Mouse (Mus musculus): ENCODE data around the gene Pdpr. TPM values are rescaled to one million over a fixed set of nuclear protein-coding genes. Genes with fewer than 3 reads are reported as not detected.

The Pdpr gene
- total RNA-seq, 2 experiments from 2014 or later = 11.4 to 18.6 TPM

Other genes starting within 250 kb of the Pdpr start
- 37.0 and 48.7 TPM in 2 replicates for gene Cog4, start 248.0 kb upstream of the Pdpr start, total RNA-seq (2014; fragmentation: Nextera tagmentation)
- 20.6 and 26.1 TPM in 2 replicates for gene Cog4, start 248.0 kb upstream of the Pdpr start, total RNA-seq (2017)
- 171 and 229 TPM in 2 replicates for gene Sf3b3, start 247.8 kb upstream of the Pdpr start, total RNA-seq (2014; fragmentation: Nextera tagmentation)
- gene Sf3b3, start 247.8 kb upstream of the Pdpr start, total RNA-seq (2017) = 212 and 223 TPM in 2 replicates
- 5.1 and 10.8 TPM in 2 replicates for gene Fuk, start 192.1 kb upstream of the Pdpr start, total RNA-seq (2014; fragmentation: Nextera tagmentation)
- gene Fuk, start 192.1 kb upstream of the Pdpr start, total RNA-seq (2017) = 2.1 and 2.9 TPM in 2 replicates
- 12.5 and 13.1 TPM in 2 replicates for gene St3gal2, start 174.7 kb upstream of the Pdpr start, total RNA-seq (2014; fragmentation: Nextera tagmentation)
- gene St3gal2, start 174.7 kb upstream of the Pdpr start, total RNA-seq (2017) = 2.0 and 17.0 TPM in 2 replicates
- gene Ddx19a, start 96.8 kb upstream of the Pdpr start, total RNA-seq (2014; fragmentation: Nextera tagmentation) = 81.6 and 89.6 TPM in 2 replicates
- gene Ddx19a, start 96.8 kb upstream of the Pdpr start, total RNA-seq (2017) = 55.9 and 74.1 TPM in 2 replicates
- 7.0 and 8.3 TPM in 2 replicates for gene Ddx19b, start 62.9 kb upstream of the Pdpr start, total RNA-seq (2014; fragmentation: Nextera tagmentation)
- gene Ddx19b, start 62.9 kb upstream of the Pdpr start, total RNA-seq (2017) = 10.9 and 15.5 TPM in 2 replicates
- 49.3 and 51.4 TPM in 2 replicates for gene Aars, start 61.5 kb upstream of the Pdpr start, total RNA-seq (2014; fragmentation: Nextera tagmentation)
- 55.4 and 73.2 TPM in 2 replicates for gene Aars, start 61.5 kb upstream of the Pdpr start, total RNA-seq (2017)
- gene Exosc6, start 38.3 kb upstream of the Pdpr start, total RNA-seq (2014; fragmentation: Nextera tagmentation) = 7.6 and 11.2 TPM in 2 replicates
- gene Exosc6, start 38.3 kb upstream of the Pdpr start, total RNA-seq (2017) = 24.2 and 30.5 TPM in 2 replicates
- not detected in 2 replicates for gene Clec18a, start 2.2 kb upstream of the Pdpr start, total RNA-seq (2014; fragmentation: Nextera tagmentation)
- gene Clec18a, start 2.2 kb upstream of the Pdpr start, total RNA-seq (2017) = not detected in 2 replicates
- 24.8 and 39.2 TPM in 2 replicates for gene Glg1, start 164.6 kb downstream of the Pdpr start, total RNA-seq (2014; fragmentation: Nextera tagmentation)
- gene Glg1, start 164.6 kb downstream of the Pdpr start, total RNA-seq (2017) = 42.1 and 43.2 TPM in 2 replicates
- 74.5 and 75.6 TPM in 2 replicates for gene Rfwd3, start 205.6 kb downstream of the Pdpr start, total RNA-seq (2014; fragmentation: Nextera tagmentation)
- gene Rfwd3, start 205.6 kb downstream of the Pdpr start, total RNA-seq (2017) = 51.3 and 63.6 TPM in 2 replicates
- 6.6 and 20.9 TPM in 2 replicates for gene Mlkl, start 243.5 kb downstream of the Pdpr start, total RNA-seq (2014; fragmentation: Nextera tagmentation)
- 13.6 and 31.6 TPM in 2 replicates for gene Mlkl, start 243.5 kb downstream of the Pdpr start, total RNA-seq (2017)

Data from megakaryocyte-erythroid progenitor cell, adult 5-6 weeks (primary cell).